Mouse (Mus musculus) monocyte, adult 2 months (primary cell): ENCODE measurements around the gene Prex1.

Source experiments
- DNase-seq, 2 experiments: peaks; one replicate each; pipeline ENCODE4 v3.0.0; 2022; ENCODE audit warnings: low spot score in 2 of 2, low read depth in 1 of 2

Gene Prex1

GRCm38 (mm10) chr2:166691602-166692509, 21.8 kb downstream of the Prex1 start:
- DNase-seq = no peak

GRCm38 (mm10) chr2:166686917-166687316, 26.7 kb downstream of the Prex1 start:
- no peak for DNase-seq

- no peak for DNase-seq
These were observed 27.8 kb downstream of the Prex1 start for GRCm38 (mm10) chr2:166685824-166686223.

- peak in 1 of 2 experiments; percentile 19 for DNase-seq
These were observed 29.6 kb downstream of the Prex1 start for GRCm38 (mm10) chr2:166683885-166684544.

- no peak for DNase-seq
These were observed 30.8 kb downstream of the Prex1 start for GRCm38 (mm10) chr2:166682866-166683265.

- no peak for DNase-seq
These were observed 34.5 kb downstream of the Prex1 start for GRCm38 (mm10) chr2:166678959-166679759.

- no peak for DNase-seq
These were observed 36.7 kb downstream of the Prex1 start for GRCm38 (mm10) chr2:166676933-166677332.

GRCm38 (mm10) chr2:166676498-166676897, 37.1 kb downstream of the Prex1 start:
- no peak for DNase-seq

GRCm38 (mm10) chr2:166675588-166676444, 37.8 kb downstream of the Prex1 start:
- DNase-seq = no peak

GRCm38 (mm10) chr2:166674693-166675092, 38.9 kb downstream of the Prex1 start:
- no peak for DNase-seq

GRCm38 (mm10) chr2:166673951-166674350, 39.7 kb downstream of the Prex1 start:
- DNase-seq = no peak

- no peak for DNase-seq
These were observed 41.3 kb downstream of the Prex1 start for GRCm38 (mm10) chr2:166672171-166672965.

GRCm38 (mm10) chr2:166671614-166672013, 42.0 kb downstream of the Prex1 start:
- DNase-seq = no peak

GRCm38 (mm10) chr2:166671019-166671418, 42.6 kb downstream of the Prex1 start:
- DNase-seq = no peak

- no peak for DNase-seq
These were observed 43.7 kb downstream of the Prex1 start for GRCm38 (mm10) chr2:166669922-166670321.

- no peak for DNase-seq
These were observed 45.6 kb downstream of the Prex1 start for GRCm38 (mm10) chr2:166667790-166668695.

- DNase-seq = no peak
These were observed 47.5 kb downstream of the Prex1 start for GRCm38 (mm10) chr2:166666175-166666574.

- DNase-seq = peak in 1 of 2 experiments; percentile 32
These were observed 48.2 kb downstream of the Prex1 start for GRCm38 (mm10) chr2:166665244-166665922.
